Mouse (Mus musculus): ENCODE measurements around the gene Hint3.
A peak's percentile ranks its signal among the peaks of the same experiment; 100 is the strongest.
"Not testable (repeated sequence)": the region's sequence is repeated elsewhere in the genome, so short reads cannot be mapped to it uniquely, and the experiment has no call there.

Hint3 gene

DNA sequence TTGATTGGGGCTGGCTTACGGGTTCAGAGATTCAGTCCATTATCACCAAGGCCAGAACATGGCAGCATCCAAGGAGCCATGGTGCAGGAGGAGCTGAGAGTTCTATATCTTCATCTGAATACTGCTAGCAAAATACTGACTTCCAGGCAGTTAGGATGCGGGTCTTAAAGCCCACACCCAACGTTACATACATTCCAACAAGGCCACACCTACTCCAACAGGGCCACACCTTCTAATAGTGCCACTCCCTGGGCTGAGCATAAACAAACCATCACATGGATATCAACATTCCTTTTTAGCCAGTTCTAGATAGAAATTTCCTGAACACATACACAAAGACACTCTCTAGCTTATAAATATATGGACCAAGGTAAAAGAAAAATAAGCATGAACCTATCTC lies at the start of gene Hint3:
Gene Hint3, minus strand, starts transcription at position 120 of the 400 bp plus-strand sequence.
- DNase-seq (ENCODE audit: low spot score in 2 of 2): no peak

DNA sequence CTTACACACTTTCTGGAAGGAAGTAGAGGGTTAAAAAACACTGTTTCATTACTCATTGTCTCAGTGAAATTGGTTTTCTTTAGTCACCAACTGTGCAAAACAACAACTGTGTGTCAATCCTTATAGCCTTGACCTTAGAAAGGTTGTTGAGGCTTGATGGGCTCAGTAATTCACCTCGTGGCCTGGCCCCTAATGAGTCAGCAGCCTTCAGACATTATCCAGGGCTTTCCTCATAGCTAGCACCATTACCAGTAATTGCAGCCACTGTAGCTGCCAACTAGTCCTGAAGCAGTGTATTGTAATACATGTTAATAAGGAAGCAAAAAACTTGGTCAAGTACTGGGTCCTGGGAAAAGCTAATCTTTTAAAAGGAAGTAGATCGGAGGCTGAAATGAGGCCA lies 48.6 kb upstream of the Hint3 start:
- no peak for DNase-seq (ENCODE audit: low spot score in 2 of 2)

DNA sequence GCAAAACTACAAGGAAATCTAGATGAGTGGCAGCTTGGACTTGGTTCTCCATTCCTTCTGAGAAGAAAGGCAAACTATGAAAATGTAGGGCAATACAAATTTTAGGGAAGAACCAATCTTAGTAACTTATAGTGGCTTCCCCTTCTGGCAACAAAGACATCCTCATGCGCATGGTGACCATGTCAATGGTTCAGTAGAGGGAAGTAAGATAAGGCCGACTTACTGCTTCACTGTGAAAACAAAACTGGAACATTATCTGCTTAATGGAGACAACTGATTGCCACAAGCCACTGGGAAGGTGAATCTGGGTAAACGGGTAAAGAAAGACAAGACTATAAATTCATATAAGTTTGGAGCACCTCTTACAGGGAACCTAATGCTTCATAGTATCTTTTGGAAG lies 45.4 kb upstream of the Hint3 start:
- no peak for DNase-seq (ENCODE audit: low spot score in 2 of 2)

DNA sequence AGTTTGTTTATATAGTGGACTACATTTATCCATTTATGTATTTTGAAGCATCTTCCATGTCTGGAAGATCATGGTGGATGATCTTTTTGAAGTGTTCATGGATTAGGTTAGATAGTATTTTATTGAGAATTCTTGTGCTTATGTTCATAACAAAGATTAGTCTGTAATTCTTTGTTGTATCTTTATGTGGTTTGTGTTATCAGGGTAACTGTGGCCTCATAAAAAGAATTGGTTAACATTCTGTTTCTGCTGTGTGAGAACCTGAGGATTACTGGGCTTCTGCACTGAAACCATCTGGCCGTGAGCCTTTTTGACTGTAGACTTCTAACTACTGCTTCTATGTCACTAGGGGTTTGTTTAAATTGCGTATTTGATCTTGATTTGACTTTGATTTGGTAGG lies 37.1 kb upstream of the Hint3 start:
- no peak for DNase-seq (ENCODE audit: low spot score in 2 of 2)

DNA sequence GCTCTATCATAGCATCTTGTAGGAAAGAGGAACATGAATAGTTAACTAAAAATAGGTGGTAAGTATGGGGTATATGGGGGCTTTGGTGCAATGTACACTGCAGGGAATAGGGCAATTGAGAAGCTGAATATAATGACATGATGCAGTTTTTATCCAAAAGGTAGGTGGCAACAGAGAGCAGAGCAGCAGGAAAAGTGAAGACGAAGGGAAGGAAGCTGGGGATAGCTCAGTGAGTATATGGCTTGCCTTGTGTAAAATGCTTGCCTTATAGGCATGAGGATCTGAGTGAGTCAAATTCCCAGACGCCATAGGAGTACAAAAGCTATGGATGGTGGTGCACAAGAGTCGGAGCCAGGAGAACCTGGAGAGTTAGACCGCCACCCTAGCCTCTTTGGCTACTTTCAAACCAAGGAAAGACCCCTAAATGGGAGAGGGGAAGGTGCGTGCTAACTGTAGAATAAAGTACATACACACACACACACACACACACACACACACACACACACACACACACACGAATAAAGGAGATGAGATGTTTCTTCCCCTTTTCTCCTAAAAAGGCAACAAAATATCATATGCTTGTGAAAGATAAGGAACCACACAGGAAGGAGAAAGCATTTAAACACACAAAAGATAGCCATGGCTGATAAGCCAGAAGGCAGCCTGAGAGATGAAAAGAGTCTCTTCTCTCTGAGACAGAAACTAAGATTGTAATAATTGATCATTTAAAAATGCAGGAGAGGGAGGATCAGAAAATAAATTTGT lies 31.3 kb upstream of the Hint3 start:
- no peak for DNase-seq (ENCODE audit: low spot score in 2 of 2)

DNA sequence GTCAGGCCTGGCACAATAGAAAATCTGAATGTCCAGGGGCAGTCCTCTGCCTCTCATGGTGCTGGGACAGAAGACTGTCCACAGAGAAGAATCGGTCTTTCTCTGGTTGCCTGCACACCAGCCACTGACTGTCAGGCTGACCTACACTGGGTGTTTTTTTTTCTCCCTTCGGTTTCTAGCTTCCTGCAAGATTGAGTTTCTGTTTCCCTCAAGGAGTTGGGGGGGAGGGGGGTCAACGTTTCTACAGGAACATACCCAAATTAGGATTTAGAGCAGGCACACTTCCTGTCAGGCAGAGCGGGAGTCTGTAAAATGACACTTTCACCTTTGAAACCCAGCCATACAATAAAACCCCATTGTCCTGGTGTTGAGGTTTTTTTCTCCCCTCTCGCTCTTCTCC lies 26.2 kb upstream of the Hint3 start:
- DNase-seq (ENCODE audit: low spot score in 2 of 2): no peak

DNA sequence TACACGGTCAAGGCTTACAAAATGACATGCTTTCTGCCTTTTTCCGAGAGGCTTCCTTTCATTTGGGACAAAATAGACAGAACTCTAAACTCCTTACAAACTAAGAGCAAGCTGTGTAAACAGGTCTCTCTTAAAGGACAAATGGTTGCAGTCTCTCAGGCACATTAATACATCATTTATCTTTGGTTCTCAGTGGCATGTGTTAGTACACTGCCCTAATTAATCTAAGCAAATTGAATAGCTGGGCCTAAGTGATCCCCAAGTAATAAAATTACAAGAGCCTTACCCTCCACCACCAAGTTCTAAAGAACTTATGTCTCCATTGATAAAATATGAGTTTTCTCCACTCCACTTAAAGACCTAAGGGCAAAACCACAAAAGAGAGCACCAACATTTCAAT lies 18.2 kb upstream of the Hint3 start:
- no peak for DNase-seq (ENCODE audit: low spot score in 2 of 2)

DNA sequence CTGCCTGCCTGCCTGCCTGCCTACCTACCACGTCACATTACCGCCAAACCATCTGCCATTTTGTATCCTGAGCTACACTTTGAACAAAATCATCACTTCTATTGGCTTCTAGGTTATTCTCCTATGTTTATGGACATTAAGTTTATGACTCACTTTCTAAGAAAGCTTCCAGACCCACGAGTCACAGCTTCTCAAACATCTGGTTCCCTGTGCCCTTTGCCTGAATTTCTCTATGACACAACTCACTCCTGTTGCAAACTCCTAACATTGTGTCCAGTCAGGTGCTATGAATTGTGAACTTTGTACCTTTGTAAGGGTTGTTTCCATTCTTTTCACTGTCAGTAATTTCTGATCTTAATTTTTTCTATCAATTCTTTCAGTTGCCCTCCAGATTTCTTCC lies 8.8 kb upstream of the Hint3 start:
- no peak for DNase-seq (ENCODE audit: low spot score in 2 of 2)

DNA sequence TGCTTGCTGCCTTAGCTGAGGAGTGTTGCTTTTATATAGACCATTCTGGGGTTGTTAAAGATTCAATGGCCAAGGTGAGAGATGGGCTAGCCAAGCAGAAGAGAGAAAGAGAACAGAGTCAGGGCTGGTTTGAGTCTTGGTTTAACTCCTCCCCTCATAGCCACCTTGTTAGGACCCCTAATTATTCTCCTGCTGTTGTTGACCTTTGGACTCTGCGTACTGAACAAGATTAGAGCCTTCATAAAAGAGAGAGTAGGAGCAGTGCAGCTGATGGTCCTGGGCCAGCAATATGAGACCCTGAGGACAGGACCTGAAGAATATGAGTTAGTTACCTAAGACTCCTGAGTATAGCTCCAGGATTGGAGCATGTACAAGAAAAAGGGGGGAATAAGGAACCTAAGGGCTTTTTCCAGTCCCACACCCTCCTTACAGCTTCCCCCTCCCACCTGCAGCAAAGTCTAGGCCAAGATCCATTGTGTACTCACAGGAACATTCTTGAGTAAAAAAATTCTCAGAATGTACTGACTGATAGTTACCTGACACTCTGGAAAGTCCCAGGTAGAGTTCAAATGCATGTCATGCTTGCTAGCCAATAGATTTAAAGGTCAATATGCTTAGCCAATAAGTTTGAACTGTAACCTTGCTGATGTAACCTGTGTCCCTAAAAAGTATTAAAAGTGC lies 7.2 kb upstream of the Hint3 start:
- DNase-seq (ENCODE audit: low spot score in 2 of 2): not testable (repeated sequence)

DNA sequence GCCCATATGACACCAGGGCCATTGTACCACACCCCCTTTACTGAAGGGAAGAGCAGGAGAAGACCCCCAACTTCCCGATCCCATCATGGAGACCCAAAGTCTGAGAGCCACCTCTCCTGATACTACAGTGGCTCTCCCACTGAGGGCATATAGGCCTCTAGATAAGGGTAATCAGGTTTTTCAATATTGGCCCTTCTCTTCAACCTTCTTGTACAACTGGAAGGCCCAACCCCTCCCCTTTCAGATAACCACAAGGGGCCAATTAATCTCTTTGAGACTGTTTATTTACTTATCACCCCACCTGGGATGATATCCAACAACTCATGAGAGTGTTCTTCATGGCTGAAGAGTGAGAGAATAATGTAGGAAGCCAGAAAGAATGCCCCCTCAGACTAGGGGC lies 3.3 kb upstream of the Hint3 start:
- no peak for DNase-seq (ENCODE audit: low spot score in 2 of 2)

DNA sequence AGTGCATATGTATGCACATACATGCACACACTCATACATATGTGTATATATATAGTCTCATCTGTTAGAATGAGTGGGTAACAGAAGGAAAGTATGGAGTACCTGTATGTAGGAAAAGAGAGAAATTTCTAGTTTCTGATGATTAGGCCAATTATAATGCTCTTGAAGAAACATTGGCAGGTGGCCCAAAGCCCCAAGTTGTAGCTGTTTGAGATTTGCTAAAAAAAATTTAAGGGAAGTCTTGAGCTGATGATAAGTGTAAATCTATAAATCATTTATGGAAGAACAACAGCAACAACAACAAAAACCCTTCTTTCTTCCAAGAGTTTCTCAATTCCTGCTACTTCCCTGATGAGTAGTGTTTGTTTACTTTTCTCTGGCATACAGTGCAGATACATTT lies 545 bp upstream of the Hint3 start:
- DNase-seq (ENCODE audit: low spot score in 2 of 2): no peak

DNA sequence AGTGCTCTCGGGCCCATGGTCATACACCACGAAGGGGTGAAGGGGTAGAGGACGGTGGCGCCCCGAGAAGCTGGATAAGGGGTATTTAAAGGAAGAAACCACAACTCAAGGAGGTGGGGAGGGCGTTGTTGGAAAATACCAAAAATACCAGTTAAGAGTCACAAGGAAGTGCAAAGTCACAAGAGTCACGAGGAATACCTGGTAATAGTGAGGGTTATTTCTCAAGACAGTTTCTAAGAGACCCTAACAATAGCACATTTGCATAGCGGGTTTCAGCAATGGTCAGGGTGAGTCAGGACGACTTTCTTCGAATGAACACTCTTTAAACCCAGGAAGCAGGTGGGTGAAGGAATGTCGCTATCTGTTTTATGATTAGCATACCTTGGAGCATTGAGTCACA lies 988 bp downstream of the Hint3 start:
- not testable (repeated sequence) for DNase-seq (ENCODE audit: low spot score in 2 of 2)

DNA sequence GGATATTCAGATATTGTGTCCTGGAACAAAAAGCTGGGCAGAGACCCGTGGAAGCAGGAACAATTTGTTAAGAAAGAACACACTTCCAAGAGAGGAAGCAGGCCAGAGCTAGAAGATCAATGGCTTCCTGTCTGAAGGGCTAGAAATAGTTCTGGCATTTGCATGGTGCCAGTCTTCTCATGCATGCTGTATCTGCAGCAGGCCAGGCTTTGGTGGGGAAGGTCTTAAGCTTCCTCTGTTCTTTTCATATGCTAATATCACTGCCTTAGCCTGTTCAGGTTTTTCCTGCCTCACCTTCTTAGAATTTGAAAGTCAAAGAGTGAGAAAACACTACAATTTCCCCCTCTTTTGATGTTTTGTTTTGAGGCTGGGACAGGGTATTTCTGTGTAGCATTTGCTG lies 1.9 kb downstream of the Hint3 start:
- no peak for DNase-seq (ENCODE audit: low spot score in 2 of 2)

DNA sequence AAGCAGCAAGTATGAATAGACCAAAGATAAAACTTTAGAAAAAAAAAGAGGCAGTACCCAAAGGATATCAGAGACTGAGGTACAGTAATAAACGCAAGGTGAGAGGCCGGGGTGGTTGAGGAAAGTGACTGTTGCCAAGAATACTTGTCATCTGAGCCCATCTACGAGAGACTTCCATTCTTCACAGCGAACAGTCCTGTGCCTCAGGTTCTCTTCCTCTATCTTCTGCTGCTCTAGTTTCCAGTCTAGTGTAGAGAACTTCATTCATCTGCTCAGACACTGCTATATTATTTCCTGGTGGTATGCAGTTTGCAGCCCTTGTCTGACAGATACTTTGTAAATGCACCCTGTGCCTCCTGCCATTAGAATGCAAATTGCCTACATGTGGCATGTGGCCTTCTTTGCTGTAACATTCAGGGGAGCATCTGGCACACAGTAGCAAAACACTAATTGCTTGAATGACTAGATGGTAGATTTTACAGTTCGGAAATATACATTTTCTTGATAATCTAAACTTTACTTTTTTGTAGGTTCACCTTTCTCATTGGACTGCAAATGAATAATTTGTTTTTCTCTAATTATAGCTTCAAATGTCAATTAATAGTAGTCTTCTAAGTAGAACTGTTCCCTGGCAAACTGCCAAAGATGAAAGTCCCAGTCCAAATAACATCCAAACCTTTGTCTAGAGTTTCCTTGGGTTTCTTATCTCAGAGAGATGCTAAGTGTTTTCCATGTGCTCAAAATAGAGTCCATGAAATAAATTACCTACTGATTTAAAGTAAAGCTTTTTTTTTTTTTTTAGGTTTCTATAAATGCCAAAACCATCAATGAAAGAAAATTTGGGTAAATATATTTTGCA lies 5.0 kb downstream of the Hint3 start:
- DNase-seq (ENCODE audit: low spot score in 2 of 2): no peak

DNA sequence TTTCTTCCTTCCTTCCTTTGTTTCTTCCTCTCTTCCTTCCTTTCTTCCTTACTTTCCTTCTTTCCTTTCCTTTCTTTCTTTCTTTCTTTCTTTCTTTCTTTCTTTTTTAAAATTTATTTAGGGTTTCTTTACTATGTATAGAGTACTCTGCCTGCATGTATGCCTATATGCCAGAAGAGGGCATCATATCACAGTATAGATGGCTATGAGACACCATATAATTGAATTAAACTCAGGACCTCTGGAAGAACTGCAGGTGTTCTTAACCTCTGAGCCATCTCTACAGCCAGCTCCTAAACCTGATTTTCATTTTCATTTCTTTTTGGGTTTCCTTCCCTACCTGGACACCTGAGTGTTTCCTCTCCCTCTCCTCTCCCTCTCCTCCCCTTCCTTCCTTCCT lies 6.5 kb downstream of the Hint3 start:
- no peak for DNase-seq (ENCODE audit: low spot score in 2 of 2)

DNA sequence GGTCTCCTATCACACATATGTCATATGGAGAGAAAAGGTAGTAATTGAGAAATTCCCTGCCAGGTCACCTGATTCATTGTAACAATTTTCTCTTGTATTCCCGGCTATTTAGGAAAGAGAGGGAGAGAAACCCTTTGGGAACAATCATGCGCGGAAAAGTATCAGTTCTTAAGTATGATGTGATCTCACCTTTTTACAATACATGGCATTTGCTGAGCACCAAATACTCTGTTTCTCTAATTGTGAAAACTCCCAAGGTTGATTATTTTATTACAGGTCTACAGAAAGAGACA lies 10.6 kb downstream of the Hint3 start:
- no peak for DNase-seq (ENCODE audit: low spot score in 2 of 2)

DNA sequence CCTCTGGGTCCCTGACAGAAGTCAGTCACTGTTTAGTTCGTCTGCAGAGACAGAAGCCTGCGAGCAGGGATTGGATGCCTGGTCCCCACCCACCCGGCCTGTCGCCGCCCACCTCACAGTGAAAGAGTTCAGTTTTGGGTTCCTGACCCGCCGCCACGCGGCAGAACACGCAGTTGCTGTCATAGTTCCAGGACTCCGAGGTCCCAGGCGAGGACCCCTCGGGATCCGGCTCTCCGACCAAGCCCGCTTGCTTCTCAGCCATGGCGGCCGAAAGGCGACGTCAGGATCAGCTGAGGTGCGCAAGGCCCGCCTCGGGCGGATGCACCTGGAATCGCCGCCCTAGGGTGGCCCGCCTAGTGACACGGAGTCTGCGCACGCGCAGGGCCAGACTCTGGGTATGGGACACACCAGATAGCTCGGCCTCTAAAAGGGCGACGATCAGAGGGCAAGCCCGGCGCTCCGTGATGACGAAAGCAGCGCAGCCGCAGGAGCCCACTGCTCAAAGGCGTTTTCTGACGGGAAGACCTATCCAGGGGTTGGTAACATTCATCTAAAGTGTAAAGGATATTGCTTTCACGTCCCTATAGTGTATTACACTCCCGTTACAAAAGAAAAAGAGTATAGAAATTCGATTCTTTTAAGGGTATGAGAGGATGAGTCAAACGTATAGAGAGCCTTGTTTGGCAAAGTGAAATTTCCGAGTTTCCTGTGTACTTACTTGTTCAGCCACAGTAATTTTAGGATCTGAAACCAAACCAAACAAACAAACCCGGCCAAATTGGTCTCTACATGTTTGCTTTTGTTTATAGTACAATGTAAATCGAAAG lies 11.1 kb downstream of the Hint3 start:
- peak; percentile 98 to 99 for DNase-seq (ENCODE audit: low spot score in 2 of 2)

DNA sequence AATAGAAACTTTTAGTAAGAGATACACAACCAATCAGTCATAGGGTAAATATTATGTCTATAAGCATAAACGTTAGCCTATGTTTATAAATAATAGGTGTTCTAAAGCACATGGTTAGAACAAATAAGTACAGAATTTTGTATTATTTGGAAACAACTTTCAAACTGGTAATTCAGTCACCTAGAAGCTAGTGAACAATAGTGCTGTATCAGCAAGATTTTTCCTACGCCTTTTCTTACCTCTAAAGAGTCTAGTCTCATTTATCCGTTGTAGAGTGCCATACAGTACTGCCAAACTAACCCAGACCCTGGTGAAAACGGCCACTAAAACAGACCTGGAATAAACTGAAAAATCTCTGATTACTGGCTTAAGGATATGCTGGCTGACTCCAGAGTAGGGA lies 16.4 kb downstream of the Hint3 start:
- DNase-seq (ENCODE audit: low spot score in 2 of 2): no peak

DNA sequence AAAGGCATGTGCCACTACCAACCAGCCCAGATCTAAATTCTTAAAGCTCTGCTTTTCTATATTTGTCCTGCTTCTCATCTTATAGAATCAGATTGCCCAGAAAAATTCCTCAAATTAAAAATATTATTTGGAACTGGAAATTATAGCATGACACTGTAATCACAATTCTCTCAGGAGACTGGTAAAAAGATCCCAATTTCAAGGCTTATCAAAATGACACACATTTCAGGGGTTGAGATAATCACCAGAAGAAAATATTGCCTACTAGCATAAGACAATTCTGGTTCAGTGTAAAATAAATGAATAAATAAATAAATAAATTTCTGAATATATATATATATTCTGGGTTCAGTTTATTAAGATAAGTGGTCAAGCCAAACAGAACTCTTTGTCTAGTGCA lies 19.8 kb downstream of the Hint3 start:
- no peak for DNase-seq (ENCODE audit: low spot score in 2 of 2)

DNA sequence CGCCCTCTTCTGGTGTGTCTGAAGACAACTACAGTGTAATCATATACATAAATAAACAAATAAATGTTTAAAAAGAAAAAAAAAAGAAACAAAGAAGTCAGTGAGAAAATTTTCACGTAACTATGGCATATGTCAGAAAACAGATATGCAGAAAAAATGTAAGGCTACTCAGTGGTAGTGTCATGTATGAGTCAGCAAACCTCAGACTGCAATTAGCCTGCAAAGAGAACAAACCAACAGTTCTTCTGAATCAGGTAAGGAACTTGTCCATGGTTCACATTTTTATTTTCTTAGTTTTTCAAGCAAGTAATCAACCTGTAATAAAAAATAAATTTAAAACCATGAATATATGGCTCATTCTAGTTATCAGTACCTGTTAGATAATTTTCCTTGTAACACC lies 21.3 kb downstream of the Hint3 start:
- DNase-seq (ENCODE audit: low spot score in 2 of 2): no peak

DNA sequence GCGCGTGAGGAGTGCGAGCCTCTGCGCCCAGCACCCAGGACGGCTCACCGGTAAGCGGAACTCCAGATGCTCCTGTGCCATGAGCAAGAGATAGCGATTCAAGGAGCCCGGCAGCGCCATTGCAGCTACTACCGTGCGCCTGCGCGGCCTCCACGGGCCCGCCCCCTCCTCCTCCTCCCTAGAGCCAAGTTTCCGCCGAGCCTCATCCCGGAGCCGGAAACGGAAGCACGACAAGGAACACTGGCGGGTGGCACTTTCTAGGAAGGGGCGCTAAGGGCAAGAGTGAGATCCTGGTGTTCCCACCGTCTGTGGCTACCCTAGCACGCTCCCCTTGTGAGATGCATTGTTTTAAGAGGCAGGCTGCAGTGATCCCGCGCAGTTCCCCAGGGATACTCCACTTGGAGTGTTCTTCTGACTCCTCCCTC lies 28.9 kb downstream of the Hint3 start, which contains the start of gene Trmt11:
Gene Trmt11, minus strand, starts transcription at position 208 of the 425 bp plus-strand sequence.
- peak; percentile 80 to 87 for DNase-seq (ENCODE audit: low spot score in 2 of 2)

DNA sequence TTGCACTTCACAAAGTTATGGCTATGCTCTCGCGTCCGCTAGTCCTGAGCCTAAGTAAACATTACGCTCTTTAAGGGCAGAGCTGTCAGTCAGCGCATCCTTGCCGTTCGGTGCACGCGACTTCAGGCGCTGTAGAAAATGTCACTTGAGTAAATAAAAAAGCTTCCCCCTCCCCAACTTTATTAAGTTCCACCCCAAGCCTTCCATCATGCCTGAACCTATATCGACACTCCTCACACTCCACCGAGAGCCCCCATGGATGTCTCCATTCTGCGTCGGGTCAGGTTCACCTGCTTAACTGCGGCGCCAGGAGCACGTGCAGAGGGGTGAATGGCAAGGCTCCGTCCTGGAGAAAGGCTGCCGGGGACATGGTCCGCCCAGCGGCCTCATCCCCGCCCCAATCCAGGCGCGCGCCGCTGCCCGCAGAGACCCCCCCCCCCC lies 29.3 kb downstream of the Hint3 start:
- no peak for DNase-seq (ENCODE audit: low spot score in 2 of 2)

Measured in frontal cortex, postnatal 14 days (tissue).